ENCODE assay signal across 1 mouse cellular context in the genomic region with DNA sequence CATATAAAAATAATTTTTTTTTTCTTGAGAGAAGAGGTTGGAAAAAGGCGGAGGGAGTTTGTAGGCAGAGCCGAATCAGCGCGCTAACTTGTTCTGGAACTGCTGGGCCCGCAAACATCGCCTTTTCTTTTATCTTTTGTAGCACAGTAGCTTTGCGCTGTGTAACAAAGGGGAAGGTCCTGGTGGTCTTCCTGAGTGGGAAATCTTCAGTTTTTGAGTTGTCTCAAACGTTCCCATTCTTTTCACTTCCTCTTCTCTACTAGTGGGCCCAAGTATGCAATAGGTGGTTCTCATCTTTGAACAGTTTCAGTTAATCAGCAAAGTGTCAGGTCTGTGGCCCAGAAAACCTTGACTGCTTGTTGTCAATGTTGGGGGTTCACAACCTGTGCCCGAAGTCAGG.
TF ChIP-seq lines count a peak whose summit lies in the region.

No protein-coding gene starts in this region.

TF ChIP-seq in MEL, 35 proteins besides CTCF, POLR2A, EP300 and RAD21:
- TF ChIP-seq SIN3A (IDR thresholded peaks at IDR 0.05; ENCODE audit: low read length), result no peak
- 0 out of 2 replicates have a peak, but pooled peaks have one; percentile 3 for TF ChIP-seq ZNF384 (IDR thresholded peaks at IDR 0.05; ENCODE audit: low read depth, low read length)
